Mouse (Mus musculus) gastrocnemius, postnatal 14 days (tissue): ENCODE data around the gene Slc22a2. TPM values are rescaled to one million over a fixed set of nuclear protein-coding genes. Genes with fewer than 3 reads are reported as not detected.

Experiments used
- DNase-seq: peaks from one replicate; pipeline ENCODE4 v3.0.0; 2021; ENCODE audit warnings: mixed read lengths
- intact Hi-C: fragments of 180-260 bp; cut with DNase I; formaldehyde crosslinking; loops from one replicate; pipeline ENCODE4 v1.15.1; 2025; ENCODE audit warnings: low total_unique reads
- total RNA-seq, 2 experiments: library from RNA; stranded (reverse); gene quantifications; 2 replicates each; pipeline ENCODE4 v1.2.3; 2021

Slc22a2 gene
- total RNA-seq, 2 experiments from 2014 or later: not detected

GRCm38 (mm10) chr17:12627983-12628382 lies 44.1 kb downstream of the Slc22a2 start:
- intact Hi-C loops: no loop called here
- DNase-seq: no peak

- intact Hi-C loops: no loop called here
Observed at GRCm38 (mm10) chr17:12630976-12631730, 47.2 kb downstream of the Slc22a2 start.

GRCm38 (mm10) chr17:12631771-12632600 lies 48.1 kb downstream of the Slc22a2 start:
- intact Hi-C loops: no loop called here
- no peak for DNase-seq

More at GRCm38 (mm10) chr17:12630976-12631730, 47.2 kb downstream of the Slc22a2 start:
- no peak for DNase-seq

DNA sequence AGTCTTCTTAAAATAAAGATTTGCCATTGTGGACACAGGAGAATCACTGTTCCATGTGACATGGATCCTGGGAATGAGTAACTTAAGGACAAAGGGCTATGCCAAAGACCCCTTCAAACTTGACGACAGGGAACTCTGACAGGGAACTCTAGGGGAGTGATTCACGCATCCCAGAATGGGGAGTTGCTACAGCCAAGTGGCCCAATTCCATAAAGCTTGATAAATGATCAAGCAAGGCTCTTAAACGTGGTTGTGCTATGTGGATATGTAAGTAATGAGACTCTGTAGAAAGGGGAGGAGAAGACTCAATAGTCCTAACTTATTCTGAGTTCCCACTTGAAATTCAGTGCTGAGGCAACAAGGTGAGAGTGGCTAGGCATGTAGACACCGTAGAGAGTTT lies 50.9 kb downstream of the Slc22a2 start:
- intact Hi-C loops: no loop called here
- DNase-seq: no peak

DNA sequence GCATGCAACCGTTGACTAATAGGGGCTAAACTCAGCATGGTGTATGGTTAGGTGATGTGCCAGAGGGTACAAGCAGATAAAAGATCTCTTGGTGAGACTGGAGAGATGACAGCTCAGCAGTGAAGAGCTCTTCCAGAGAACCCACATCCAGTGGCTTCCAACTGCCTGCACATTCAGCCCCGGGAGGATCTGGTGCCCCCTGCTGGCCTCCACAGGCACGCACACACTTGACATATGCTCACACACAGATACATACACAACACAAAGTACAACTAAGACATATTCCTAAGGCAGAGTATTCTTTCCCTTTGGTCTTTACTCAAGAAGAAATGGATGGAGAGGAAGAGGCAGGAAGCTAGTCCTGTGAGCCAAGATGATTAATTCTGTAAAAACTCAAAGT lies 55.7 kb downstream of the Slc22a2 start:
- no peak for DNase-seq
- intact Hi-C loops: no loop called here

- intact Hi-C loops: no loop called here
- DNase-seq: no peak
Observed at GRCm38 (mm10) chr17:12641087-12641486, 57.2 kb downstream of the Slc22a2 start.

- DNase-seq: no peak
- intact Hi-C loops: no loop called here
Observed at GRCm38 (mm10) chr17:12645461-12645860, 61.5 kb downstream of the Slc22a2 start.

- intact Hi-C loops: no loop called here
Observed at GRCm38 (mm10) chr17:12652604-12653003, 68.7 kb downstream of the Slc22a2 start.

GRCm38 (mm10) chr17:12654061-12654460 lies 70.1 kb downstream of the Slc22a2 start:
- intact Hi-C loops: no loop called here
- no peak for DNase-seq

More at GRCm38 (mm10) chr17:12652604-12653003, 68.7 kb downstream of the Slc22a2 start:
- no peak for DNase-seq

- intact Hi-C loops: loop anchor here (5.0 kb wide), 1 partner anchor 239 kb away; no protein-coding TSS in a partner anchor
- DNase-seq: no peak
Observed at GRCm38 (mm10) chr17:12655826-12656225, 71.9 kb downstream of the Slc22a2 start.

DNA sequence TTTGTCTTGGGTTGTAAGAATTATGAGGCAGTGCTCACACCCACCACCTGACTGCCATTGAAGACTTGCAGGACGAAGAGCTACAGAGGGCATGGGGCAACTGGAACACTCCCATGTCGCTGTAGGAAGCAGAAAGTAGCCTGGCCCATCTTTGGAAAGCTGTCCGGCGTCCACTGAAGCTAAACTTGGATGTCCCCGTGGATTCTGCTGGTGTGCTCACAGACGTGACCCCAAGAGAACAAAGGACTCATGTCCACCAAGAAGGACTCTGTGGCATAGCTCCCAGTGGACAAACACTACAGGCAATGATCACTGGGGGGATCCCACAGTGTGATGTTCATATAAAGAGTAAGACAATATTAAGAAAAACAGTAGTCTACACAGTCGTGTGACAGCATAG lies 74.9 kb downstream of the Slc22a2 start:
- intact Hi-C loops: loop anchor here (5.0 kb wide), 1 partner anchor 241 kb away; no protein-coding TSS in a partner anchor

DNA sequence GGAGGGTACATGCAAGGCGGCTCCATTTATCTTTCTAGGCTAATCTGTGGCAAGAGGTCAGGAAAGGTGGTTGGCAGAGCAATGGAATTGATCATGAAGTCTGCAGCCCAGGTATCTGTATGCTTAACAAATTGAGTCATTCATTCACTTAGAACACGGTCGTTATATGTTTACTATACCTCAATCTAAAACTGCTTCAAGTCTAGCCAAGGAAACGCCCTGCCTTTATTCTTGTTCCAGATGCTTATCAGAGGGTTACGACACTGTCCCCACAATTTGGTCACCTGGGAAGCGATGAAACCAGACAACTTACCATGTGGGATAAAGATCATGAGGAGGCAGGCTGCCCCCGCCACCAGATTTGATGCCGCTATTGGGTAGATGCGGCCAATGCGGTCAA lies 75.3 kb downstream of the Slc22a2 start:
- intact Hi-C loops: loop anchor here (5.0 kb wide), 1 partner anchor 242 kb away; no protein-coding TSS in a partner anchor
- no peak for DNase-seq

More for the DNA sequence above, 74.9 kb downstream of the Slc22a2 start:
- no peak for DNase-seq

GRCm38 (mm10) chr17:12660572-12661260 lies 76.8 kb downstream of the Slc22a2 start:
- no peak for DNase-seq
- intact Hi-C loops: loop anchor here (2.0 kb wide), 1 partner anchor 126 kb away; no protein-coding TSS in a partner anchor

DNA sequence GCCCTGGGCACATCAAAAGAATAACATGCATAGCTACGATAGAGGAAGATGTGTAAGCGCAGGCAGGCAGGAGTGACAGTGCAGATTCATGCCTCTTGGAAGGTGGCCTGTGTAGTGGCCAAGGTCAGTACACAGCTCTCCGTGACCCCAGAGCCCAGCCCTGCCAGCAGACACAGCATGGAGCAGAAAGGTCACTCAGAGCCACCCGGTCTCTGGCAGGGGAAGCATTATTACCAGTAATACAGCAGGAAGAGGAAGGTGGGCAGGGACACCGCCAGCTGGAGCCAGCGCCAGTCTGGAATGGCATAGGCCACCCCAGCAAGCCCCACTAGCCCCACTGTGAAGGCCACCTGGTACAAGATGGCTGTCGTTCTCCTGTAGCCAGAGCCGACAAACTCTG lies 80.2 kb downstream of the Slc22a2 start:
- DNase-seq: no peak

DNA sequence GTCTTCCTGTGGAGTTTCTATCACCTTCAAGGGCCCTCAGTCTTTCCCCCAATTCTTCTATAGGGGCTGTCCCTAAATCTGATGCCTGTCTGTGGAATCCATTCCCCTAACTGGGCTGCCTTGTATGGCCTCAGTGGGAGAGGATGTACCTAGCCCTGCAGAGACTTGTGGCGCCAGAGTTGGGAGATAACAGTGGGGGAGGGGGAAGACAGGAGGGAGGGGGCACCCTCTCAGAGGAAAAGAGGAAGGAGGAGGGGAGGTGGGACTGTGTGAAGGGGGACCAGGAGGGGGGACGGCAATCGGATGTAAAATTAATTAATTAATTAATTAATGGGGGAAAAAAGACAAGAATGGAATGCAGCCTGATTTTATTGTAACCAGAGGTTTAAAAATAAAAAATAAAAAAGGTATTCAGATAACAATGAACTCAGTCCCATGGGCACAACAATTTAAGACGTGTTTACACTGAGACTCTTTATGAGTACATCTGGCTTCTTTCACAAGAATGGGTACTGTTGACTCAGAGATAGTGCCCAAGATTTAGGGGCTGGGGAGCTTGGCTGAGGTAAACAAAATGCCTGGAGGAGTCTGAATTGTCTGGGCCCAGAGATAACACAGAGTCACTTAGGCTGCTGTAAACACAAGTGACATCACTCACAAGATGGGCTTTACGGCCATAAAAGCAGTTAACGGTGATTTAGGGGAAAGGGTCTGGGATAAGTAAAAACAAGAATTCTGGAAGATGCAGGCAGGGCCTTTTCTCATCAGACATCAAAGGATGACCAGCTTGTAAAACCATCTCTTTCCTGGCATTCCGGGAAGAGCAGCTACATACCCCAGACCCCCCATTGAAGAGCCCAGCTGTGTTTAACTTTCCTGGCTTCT lies 84.8 kb downstream of the Slc22a2 start:
- intact Hi-C loops: no loop called here
- no peak for DNase-seq

More for the DNA sequence above, 80.2 kb downstream of the Slc22a2 start:
- intact Hi-C loops: no loop called here

DNA sequence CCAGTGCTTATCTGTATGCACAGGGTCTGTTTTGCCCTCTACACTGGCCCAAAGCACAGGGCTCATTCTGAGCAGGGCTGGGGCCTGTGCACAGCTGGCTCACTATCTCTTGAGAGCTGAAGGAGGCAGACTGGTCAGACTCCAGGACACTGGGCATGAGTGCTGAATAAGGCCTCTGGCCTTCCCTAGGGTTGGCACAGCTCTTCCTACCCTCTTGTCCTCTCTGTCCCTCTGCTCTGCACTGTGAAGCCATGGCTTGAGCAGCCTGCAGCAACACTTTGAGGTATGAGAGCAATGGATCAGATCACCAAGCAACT lies 85.4 kb downstream of the Slc22a2 start:
- intact Hi-C loops: no loop called here
- DNase-seq: peak; percentile 23

DNA sequence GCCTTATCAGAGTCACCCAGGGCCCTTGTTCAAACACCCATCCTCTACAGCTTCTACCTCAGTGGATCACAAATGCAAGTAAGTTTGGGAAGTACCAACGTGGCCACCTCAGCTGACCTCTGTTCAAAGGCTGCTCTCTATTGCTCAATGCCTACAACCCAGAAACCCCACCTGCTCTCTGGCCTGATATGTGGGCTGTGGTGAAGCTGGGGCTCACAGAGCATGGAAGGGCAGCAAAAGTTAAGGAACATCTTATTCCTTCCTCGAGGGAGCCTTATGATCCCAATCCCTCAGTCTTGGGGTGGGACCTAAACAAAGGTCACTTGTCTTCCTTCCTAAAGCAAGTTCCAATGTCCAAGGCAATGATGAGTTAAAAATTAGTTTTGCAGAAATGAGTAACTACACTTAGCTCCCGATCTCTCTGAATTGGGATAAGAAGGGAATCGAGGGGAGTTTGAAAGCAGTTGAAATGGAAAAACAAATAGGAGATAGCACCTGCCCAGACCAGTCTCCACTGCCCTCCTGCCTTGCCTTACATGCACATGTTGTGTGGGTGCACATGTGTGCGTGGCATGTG lies 87.2 kb downstream of the Slc22a2 start:
- intact Hi-C loops: no loop called here
- no peak for DNase-seq

GRCm38 (mm10) chr17:12672285-12672790 lies 88.4 kb downstream of the Slc22a2 start:
- DNase-seq: no peak
- intact Hi-C loops: no loop called here
